Mouse (Mus musculus) T-helper 17 cell (primary cell): ENCODE measurements at regions not wholly inside any gene's neighbourhood (a gene's known extent, or its start where the extent isn't known, plus 50 kb on each side); places are given as distances from the start of the nearest gene placed in this dataset.

Source experiments
- in situ Hi-C, 2 experiments: fragments of 300-600 bp; cut with MboI, MseI; formaldehyde crosslinking; loops; 1 replicate in 1 of 2; 2 replicates in 1 of 2; pipeline ENCODE4 v1.15.1; 2025; ENCODE audit warnings: high pct_unique_total_duplicates in 2 of 2

DNA sequence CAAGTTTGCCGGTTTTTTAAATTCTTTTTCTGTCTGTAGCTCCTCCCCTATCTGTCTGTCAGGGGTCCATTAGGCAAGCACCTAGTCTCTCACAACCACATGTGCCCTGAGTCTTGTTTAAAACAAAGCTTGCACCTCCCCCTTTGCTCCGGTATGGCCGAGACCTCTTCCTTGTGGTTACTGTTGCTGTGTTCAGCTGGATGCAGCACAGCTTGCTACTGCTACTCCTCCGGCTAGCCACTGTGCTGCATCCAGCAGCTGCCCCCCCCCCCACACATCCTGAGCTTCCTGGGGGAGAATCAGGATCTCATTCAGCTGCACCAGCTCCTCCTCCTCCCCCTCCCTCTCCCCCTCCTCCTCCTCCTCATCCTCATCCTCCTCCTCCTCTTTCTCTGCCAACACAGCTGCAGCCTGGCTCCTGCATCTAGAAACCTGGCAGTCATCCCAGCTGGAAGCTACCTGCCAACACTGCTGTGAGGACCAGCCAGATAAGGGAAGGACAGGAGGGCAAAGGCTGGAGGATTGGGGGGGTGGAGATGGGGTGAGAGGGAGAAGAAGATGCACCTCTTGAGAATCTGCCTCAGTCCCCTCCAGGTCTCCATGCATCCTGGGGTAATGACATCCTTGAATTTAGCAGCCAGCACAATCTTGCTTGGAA lies 114.8 kb upstream of the Tmem260 start:
- in situ Hi-C loops, result no loop called here

GRCm38 (mm10) chr14:48331623-48332000 lies 114.3 kb upstream of the Tmem260 start:
- in situ Hi-C loops, result no loop called here

- in situ Hi-C loops, result no loop called here
These were observed 113.7 kb upstream of the Tmem260 start for GRCm38 (mm10) chr14:48332193-48332592.

DNA sequence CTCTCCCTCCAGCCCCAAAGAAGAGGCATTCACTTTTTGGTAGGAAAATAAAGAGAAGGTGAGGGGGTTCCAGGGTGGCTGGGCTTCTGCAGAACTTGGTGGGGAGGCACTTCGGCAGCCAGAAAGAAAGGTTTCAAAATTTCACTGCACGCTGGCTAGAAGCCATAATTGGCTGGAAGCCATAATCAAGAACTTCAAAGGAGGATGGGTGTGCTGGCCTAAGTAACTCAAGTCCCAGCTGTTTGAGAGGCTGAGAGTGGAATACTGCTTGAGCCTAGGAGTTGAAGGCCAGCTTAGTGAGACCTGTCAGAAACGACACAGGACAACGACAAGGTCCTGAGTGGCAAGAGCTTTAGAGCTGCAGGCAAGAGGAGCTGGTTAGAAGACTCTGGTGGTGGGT lies 113.3 kb upstream of the Tmem260 start:
- in situ Hi-C loops, result no loop called here

DNA sequence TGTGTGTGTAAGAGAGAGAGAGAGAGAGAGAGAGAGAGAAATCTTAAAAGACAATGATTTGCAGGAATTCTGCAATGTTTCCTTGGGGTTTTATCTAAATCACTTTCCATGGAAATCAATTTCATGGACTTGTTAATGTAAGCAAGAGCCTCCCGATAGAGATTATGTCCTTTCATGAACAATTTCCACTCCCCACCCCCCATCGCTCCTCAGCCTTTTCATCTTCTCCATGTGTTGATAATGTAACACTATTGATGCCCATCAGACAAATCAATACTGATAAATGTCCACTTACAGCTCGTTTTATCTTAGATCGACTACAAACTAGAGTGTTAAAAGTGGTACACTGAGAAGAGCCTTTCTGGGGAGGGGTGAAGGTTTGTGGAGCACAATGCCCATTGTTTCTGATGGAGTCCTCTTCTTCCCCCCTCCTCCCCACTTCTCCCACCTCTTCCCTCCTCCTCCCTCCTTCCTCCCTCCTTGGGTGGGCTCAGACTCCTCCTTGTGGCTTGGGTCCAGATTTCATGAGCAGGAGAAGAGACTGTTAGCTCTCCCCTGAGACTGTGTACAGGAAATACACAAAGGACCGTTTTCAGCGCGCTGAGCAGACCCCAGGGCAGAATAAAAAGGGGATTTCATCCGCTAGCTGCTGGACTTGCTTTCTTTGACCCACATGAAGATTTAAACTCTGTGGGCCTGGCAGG lies 111.7 kb upstream of the Tmem260 start:
- in situ Hi-C loops, result no loop called here

DNA sequence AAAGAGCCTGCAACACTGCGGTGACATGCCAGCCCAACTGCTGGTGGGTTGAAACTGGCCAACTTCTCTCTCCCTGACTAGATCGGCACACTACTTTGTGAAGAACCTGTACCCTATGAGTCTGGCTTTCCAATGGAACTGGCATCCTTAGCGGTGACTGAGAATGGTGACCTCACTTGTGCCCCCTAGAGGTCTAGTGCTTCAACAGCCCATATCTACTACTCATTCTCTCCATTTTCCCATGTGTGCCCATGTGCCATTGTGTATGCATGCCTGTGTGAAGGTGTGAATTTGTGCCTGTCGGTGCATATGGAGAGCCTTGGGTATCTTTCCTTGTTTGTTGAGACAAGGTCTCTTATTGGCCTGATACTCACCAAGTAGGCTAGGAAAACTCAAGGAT lies 106.5 kb upstream of the Tmem260 start:
- in situ Hi-C loops, result loop anchor here in 1 of 2 experiments (5.0 kb wide), 1 partner anchor 37 kb away; no protein-coding TSS in a partner anchor

DNA sequence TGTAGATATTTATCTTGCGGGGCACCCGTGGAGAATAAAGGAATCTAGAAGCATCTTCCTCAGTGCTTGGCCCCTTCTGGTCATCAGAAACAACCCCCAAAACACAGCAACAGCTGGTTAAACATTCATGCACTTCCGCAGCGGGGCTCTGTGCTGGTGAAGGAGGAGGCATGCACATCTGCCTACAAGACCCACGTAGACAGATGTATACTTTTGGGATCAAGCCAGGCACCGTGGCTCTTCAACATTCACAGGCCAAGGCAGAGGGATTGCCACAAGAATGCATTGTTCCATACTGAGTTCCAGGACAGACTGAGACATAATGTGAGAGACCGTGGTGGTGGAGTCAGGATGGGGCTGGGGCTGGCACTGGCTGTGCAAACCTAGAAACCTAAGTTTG lies 103.0 kb upstream of the Tmem260 start:
- in situ Hi-C loops, result loop anchor here in 1 of 2 experiments (5.0 kb wide), 1 partner anchor 206 kb away; no protein-coding TSS in a partner anchor

GRCm38 (mm10) chr14:48345956-48346355 lies 100.0 kb upstream of the Tmem260 start:
- in situ Hi-C loops, result no loop called here

GRCm38 (mm10) chr14:48349392-48350044 lies 96.4 kb upstream of the Tmem260 start:
- in situ Hi-C loops, result no loop called here

DNA sequence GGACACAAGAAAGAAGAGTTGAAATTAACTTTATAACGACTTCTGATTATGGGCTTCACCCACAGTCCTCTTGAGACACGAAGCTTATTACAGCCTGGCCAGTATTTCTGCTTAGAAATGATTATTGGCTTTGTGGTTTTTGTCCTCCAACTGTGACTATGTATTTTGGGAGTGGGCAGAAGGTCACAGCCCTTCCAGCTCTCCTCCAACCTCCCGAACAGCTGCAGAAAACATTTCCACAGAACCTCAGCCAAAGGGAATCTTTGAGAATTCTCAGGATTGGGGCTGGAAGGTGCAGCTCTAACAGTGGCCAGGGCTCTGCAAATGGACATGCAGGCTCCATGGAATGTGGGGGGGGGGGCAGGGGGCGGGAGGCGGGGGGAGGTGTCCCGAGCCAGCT lies 94.3 kb upstream of the Tmem260 start:
- in situ Hi-C loops, result no loop called here

DNA sequence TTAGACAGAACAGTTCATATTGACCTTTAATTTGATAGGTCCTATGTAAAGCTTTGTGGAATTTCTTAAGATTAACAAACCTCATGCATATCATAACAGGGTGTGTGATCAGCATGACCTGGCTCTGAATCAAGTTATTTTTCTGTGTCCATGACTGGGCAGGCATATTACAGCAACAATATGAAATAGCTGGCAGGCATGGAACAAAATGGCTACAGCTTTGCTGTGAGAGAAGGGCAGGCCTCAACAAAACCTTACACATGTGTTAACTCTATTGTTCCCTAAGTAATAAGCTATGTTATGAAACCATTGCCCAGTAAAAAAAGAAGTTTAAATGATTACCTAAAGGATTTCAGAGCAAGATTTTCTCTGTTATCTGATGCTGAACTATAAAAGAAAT lies 93.1 kb upstream of the Tmem260 start:
- in situ Hi-C loops, result no loop called here

DNA sequence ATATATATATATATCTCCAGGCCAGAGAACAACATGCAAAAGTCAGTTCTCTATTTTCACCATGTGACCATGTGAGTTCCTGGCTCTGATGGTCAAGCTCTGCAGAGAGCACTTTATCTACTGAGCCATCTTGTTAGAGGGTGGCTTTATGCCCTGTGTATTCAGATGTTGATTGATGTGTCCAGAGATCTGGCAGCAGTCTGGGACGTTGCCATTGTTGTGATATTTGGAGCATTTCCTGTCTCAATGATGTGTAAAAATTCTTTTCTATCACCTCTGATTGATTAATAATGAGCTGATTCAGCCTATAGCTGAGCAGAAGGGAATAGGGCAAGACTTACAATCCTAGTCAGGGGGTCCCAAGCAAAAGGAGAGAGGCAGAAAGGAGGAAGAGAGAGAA lies 91.7 kb upstream of the Tmem260 start:
- in situ Hi-C loops, result no loop called here

DNA sequence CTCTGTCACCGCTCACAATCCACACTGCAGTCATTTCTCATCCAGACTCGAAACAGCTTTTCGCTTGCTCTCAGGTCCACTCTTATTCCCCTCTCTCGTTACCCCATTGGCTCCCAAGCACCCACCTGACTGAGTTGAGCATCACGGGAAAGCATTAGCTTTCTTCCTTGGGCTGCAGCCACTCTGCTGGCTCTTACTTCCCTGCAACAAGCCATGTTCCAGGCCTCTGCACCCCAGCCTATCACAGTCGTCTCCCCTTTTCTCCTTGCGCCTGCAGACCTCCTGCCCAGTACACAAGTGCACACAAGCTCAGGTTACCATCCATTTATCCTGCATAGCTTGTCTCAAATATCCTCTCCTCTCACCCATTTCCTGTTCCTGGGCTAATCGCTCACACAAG lies 88.5 kb upstream of the Tmem260 start:
- in situ Hi-C loops, result loop anchor here in 1 of 2 experiments (5.0 kb wide), 2 partner anchors 220 to 605 kb away; no protein-coding TSS in a partner anchor

GRCm38 (mm10) chr14:48358487-48359159 lies 87.3 kb upstream of the Tmem260 start:
- in situ Hi-C loops, result loop anchor here in 1 of 2 experiments (5.0 kb wide), 2 partner anchors 221 to 606 kb away; no protein-coding TSS in a partner anchor

GRCm38 (mm10) chr14:48361820-48362219 lies 84.1 kb upstream of the Tmem260 start:
- in situ Hi-C loops, result no loop called here

DNA sequence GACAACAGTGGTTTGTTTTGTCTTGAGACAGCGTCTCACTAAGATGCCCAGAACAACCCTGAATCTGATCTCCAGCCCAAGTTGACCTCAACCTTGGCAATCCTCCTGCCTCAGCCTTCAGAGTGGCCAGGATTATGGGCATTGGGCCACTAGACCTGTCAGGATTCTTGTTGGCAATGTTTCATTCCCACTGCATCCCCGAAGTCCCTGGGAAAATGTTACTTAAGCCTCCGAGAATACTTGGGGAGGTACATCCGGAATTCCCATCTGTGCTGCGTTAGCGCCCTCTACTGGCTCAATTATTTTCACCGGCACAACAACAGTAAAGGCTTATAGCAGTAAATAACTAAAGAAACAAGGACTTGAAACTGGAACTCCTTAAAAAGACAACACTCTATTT lies 78.9 kb upstream of the Tmem260 start:
- in situ Hi-C loops, result loop anchor here in 1 of 2 experiments (5.0 kb wide), 2 partner anchors 615 to 785 kb away; no protein-coding TSS in a partner anchor

GRCm38 (mm10) chr14:48370322-48370721 lies 75.6 kb upstream of the Tmem260 start:
- in situ Hi-C loops, result loop anchor here (5.0 kb wide), 3 partner anchors 122 to 747 kb away; no protein-coding TSS in a partner anchor

GRCm38 (mm10) chr14:48371766-48372165 lies 74.2 kb upstream of the Tmem260 start:
- in situ Hi-C loops, result loop anchor here (5.0 kb wide), 3 partner anchors 121 to 746 kb away; no protein-coding TSS in a partner anchor

- in situ Hi-C loops, result no loop called here
These were observed 69.8 kb upstream of the Tmem260 start for GRCm38 (mm10) chr14:48376112-48376511.
